Mouse (Mus musculus) stomach, postnatal 0 days (tissue): ENCODE results near the gene Nle1.
"Not testable (repeated sequence)": the region's sequence is repeated elsewhere in the genome, so short reads cannot be mapped to it uniquely, and the experiment has no call there.

ENCODE experiments used
- CTCF ChIP-seq: IDR thresholded peaks from 2 replicates; pipeline ENCODE4 v1.5.1; 2016; ENCODE audit warnings: antibody characterized with exemption, low read depth, mild to moderate bottlenecking, moderate library complexity
- EP300 ChIP-seq: optimal IDR thresholded peaks from 2 replicates; pipeline ENCODE3; 2016; ENCODE audit warnings: antibody characterized with exemption

- not testable (repeated sequence) for TF ChIP-seq CTCF, EP300
Observed at GRCm38 (mm10) chr11:82923910-82924309, 15.7 kb upstream of the Nle1 start.
